Mouse (Mus musculus): ENCODE data around the gene Sec31b.
A peak's percentile ranks its signal among the peaks of the same experiment; 100 is the strongest.

Gene Sec31b

GRCm38 (mm10) chr19:44530018-44530417, 15.6 kb downstream of the Sec31b start:
- no peak for DNase-seq

GRCm38 (mm10) chr19:44525551-44526205, 20.0 kb downstream of the Sec31b start:
- DNase-seq = no peak

- DNase-seq = peak; percentile 55
Measured at GRCm38 (mm10) chr19:44519152-44519551, 26.5 kb downstream of the Sec31b start.

GRCm38 (mm10) chr19:44517996-44518768, 27.5 kb downstream of the Sec31b start:
- no peak for DNase-seq

GRCm38 (mm10) chr19:44515769-44516168, 29.9 kb downstream of the Sec31b start:
- DNase-seq = no peak

GRCm38 (mm10) chr19:44514521-44515451, 30.9 kb downstream of the Sec31b start:
- no peak for DNase-seq

- no peak for DNase-seq
Measured at GRCm38 (mm10) chr19:44513921-44514482, 31.7 kb downstream of the Sec31b start.

- DNase-seq = no peak
Measured at GRCm38 (mm10) chr19:44513054-44513833, 32.4 kb downstream of the Sec31b start.

- no peak for DNase-seq
Measured at GRCm38 (mm10) chr19:44512601-44513000, 33.1 kb downstream of the Sec31b start.

- peak; percentile 44 for DNase-seq
Measured at GRCm38 (mm10) chr19:44511451-44512231, 34.0 kb downstream of the Sec31b start.

- DNase-seq = no peak
Measured at GRCm38 (mm10) chr19:44510534-44511175, 35.0 kb downstream of the Sec31b start.

GRCm38 (mm10) chr19:44502741-44503140, 42.9 kb downstream of the Sec31b start:
- no peak for DNase-seq

- DNase-seq = no peak
Measured at GRCm38 (mm10) chr19:44501925-44502324, 43.7 kb downstream of the Sec31b start.

GRCm38 (mm10) chr19:44500240-44500639, 45.4 kb downstream of the Sec31b start:
- no peak for DNase-seq

- DNase-seq = no peak
Measured at GRCm38 (mm10) chr19:44498936-44499335, 46.7 kb downstream of the Sec31b start.

GRCm38 (mm10) chr19:44496941-44497340, 48.7 kb downstream of the Sec31b start:
- DNase-seq = no peak

GRCm38 (mm10) chr19:44496511-44496910, 49.2 kb downstream of the Sec31b start:
- DNase-seq = no peak

GRCm38 (mm10) chr19:44493128-44493527, 52.5 kb downstream of the Sec31b start, which contains the start of gene Wnt8b:
Gene Wnt8b (plus strand): TSS chr19:44493472.
- DNase-seq = no peak

GRCm38 (mm10) chr19:44487266-44487665, 58.4 kb downstream of the Sec31b start:
- DNase-seq = peak; percentile 43

GRCm38 (mm10) chr19:44476541-44476940, 69.1 kb downstream of the Sec31b start:
- DNase-seq = no peak

- DNase-seq = no peak
Measured at GRCm38 (mm10) chr19:44475268-44475667, 70.4 kb downstream of the Sec31b start.
